Mouse (Mus musculus) retina, postnatal 1 day (tissue): Measurements from ENCODE around the gene Srp68.
"Not testable (repeated sequence)": the region's sequence is repeated elsewhere in the genome, so short reads cannot be mapped to it uniquely, and the experiment has no call there.

Experiments
- DNase-seq: peaks from one replicate; pipeline ENCODE4 v3.0.0-alpha.2; 2012

Srp68 gene

GRCm38 (mm10) chr11:116282912-116283521, 9.0 kb upstream of the Srp68 start:
- DNase-seq, result peak; percentile 18

GRCm38 (mm10) chr11:116282089-116282488, 8.1 kb upstream of the Srp68 start:
- peak; percentile 14 for DNase-seq

GRCm38 (mm10) chr11:116281671-116282070, 7.7 kb upstream of the Srp68 start:
- no peak for DNase-seq

- DNase-seq, result peak; percentile 43
These were observed 7.0 kb upstream of the Srp68 start, which contains the start of gene Galr2 for GRCm38 (mm10) chr11:116280751-116281663. Gene Galr2, plus strand, starts transcription at chr11:116280939.

DNA sequence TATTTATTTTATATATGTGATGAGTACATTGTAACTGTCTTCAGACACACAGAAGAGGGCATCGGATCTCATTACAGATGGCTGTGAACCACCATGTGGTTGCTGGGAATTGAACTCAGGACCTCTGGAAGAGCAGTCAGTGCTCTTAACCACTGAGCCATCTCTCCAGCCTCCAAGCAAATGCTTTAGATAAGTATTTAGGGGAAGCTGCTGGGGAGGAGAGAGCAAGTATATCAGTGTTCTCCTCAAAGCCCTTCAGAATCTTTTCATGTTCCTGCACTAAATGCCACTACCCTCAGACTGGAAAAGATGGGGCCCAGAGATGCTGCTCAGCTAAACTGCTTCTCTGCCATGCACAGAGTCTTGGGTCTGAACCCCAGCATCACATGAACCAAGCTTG, 3.2 kb upstream of the Srp68 start:
- not testable (repeated sequence) for DNase-seq

DNA sequence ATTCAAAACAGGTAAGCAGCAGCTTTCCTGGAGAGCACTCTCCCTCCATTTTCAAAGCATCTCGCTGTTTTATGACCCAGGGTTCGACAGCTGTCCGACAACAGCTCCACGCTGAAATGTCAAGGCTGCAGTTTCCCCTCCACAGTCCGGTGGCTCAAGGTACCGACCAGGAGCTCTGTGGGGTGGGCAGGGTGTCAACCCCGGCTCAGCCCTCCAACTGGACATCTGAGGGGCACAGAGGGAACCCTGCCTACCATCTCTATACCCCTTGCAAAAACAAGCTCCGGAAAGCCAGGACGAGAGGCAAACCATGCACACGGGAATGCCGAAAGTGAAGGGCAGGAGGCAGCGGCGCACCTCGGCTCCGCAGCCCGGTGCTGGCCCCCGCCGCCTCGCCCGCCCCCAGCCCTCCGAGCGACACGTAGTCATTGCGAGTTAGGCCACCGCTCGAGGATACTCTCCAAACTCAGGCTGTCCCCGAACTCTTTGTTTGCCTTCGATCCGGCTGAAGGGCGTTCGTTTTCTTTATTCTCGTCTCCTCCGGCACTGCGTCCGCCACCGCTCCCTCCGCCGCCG, 460 bp downstream of the Srp68 start:
- no peak for DNase-seq

DNA sequence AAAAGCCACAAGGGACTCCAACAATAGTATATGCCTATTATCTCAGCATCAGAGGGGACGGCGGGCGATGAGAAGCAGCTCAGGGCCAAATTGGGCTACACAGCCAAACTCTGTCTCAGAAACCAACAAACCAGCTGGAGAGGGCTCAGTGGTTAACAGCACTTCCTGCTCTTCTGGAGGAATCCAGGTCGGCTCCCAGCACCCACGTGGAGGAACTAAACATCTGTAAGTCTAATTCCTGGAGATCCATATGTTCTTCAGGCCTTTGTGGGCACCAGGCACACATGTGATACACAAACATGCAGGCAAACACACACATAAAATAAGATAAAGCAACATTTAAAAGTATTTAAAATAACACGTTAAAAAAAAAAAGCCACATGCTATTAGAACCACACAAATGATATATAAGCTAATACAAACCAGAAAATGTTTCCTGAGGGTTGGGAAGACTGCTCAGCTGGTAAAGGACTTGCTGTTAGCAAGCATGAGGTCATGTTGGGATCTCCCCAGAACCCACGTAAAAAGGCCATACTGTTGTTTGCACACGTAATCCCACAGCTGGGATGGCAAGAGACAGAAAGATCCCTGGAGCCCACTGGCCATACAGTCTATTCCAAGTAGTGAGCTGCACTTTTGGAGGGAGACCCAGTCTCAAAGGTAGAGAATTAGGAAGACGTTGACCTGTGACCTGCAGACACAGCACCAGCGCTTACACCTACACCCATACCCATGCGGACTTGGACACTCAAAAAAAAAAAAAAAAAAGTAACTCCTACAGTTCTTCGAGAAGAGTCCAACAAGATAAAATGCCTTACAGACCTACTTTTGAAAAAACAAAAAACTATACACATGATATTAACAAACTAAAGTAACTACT, 1.2 kb downstream of the Srp68 start:
- DNase-seq, result no peak

- no peak for DNase-seq
These were observed 4.5 kb downstream of the Srp68 start for GRCm38 (mm10) chr11:116269560-116269959.

DNA sequence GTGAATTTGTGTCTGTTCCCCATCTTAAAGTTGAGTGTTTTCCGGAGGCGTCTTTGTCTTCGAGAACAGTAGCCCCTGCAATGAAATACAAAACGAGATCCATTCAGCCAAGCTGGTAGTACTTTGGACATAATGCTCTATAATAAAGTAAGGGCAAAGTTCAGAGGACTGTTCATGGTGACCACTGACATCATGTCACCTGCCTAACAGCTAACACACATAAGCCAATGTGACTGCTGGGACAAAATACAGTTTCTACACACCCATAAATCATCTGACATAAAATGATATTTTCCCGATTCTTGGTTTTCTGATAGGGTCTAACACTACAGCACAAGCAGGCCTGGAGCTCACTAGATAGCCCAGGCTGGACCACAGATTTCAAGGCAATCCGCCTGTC, 5.7 kb downstream of the Srp68 start:
- DNase-seq, result no peak

- DNase-seq, result no peak
These were observed 6.4 kb downstream of the Srp68 start for GRCm38 (mm10) chr11:116267637-116268036.

DNA sequence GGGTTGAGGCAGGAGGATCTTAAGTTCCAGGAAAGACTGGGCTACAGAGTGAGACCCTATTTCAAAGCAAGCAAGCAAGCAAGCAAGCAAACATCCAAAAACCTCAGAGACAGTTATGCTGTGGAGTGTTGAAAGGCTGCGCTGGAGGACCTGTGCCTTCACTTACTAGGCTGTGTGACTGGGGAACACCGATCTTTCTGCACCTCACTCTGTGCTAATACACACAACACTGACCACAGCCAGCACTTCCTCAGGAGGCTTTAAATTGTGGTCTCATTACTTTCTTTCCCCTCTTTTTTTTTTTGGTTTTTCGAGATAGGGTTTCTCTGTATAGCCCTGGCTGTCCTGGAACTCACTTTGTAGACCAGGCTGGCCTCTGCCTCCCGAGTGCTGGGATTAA, 8.2 kb downstream of the Srp68 start:
- DNase-seq, result no peak

DNA sequence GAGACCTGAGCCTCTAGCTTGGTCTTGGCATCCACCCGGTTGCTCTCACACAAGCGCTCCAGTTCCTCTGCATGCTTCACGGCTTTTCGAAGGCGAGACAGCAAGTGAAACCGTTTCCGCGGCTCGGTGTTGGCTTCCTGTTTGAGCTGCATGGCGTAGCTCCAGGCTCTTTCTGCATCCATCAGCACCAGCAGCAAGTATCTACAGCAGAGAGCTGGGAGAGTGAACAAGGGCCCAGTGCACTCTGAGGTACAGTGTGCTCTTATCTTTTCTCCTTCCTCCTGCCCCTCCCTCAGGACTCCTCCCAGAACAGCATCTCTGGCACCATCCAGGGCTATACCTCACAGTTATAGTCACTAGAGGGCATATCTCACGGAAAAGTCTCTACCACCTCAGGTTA, 8.7 kb downstream of the Srp68 start:
- no peak for DNase-seq

DNA sequence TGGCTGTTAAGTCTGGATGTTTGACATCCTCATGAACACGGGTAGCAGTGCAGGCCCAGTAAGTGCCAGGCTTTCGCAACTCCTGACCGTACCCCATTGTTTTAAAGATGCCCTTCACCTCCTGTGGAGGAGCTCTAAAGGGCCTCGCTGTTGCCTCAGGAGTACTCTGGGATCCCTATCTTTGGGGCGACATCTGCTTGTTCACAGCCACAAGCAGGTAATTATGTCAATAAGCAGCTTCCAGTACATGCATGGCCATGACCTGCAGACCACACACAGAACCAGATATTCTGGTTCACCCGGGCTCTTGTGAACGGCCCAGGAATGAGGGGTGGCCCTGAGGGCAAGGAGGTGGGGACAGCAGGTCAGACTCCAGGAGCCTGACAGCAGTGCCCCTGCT, 13.8 kb downstream of the Srp68 start:
- DNase-seq, result no peak

- no peak for DNase-seq
These were observed 14.6 kb downstream of the Srp68 start for GRCm38 (mm10) chr11:116259461-116259860.

GRCm38 (mm10) chr11:116255982-116256675, 17.9 kb downstream of the Srp68 start:
- no peak for DNase-seq

GRCm38 (mm10) chr11:116255090-116255981, 18.7 kb downstream of the Srp68 start:
- DNase-seq, result no peak

- DNase-seq, result no peak
These were observed 19.4 kb downstream of the Srp68 start for GRCm38 (mm10) chr11:116254627-116255026.

DNA sequence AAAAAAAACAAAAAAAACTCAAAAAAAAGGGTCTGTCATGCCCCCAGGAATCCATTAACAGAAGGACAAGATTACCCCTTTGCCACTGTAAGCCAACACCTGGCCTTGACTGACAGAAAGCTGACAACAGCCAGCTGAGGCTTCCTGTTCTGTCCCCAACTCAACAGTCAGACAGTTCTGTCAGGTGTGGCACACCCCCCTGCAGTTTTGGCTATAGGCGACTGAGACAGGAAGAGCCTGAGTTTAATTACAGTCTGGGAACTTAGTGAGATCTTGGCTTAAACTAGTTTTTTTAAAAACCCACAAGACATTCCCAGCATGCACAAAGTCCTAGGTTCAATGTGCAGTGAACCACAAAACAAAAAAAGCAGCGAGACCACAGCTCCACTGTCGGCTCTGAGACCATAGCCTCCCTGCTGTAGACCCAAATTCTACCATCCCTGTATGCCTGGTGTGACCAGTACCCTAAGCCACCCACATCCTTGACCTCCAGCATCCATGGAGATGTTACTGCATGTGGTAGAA, 20.9 kb downstream of the Srp68 start:
- no peak for DNase-seq

GRCm38 (mm10) chr11:116250898-116251297, 23.1 kb downstream of the Srp68 start:
- DNase-seq, result no peak

- no peak for DNase-seq
These were observed 26.4 kb downstream of the Srp68 start for GRCm38 (mm10) chr11:116247502-116248222.
